Mouse (Mus musculus) MEL-GATA-1-ER (cell line): ENCODE results near the gene Dstyk.
"Not testable (repeated sequence)": the region's sequence is repeated elsewhere in the genome, so short reads cannot be mapped to it uniquely, and the experiment has no call there.

Experiments used
- DNase-seq: peaks from one replicate; pipeline ENCODE4 v3.0.0-alpha.2; 2012; ENCODE audit warnings: low read depth; ENCODE audit errors: extremely low read depth

The Dstyk gene

GRCm38 (mm10) chr1:132436320-132436958 is 19.1 kb downstream of the Dstyk start:
- no peak for DNase-seq

GRCm38 (mm10) chr1:132436960-132437359 is 19.6 kb downstream of the Dstyk start:
- no peak for DNase-seq

- DNase-seq, result no peak
These were observed 20.0 kb downstream of the Dstyk start for GRCm38 (mm10) chr1:132437389-132437788.

GRCm38 (mm10) chr1:132440896-132441435 is 23.6 kb downstream of the Dstyk start:
- DNase-seq, result no peak

- no peak for DNase-seq
These were observed 32.4 kb downstream of the Dstyk start for GRCm38 (mm10) chr1:132449742-132450141.

GRCm38 (mm10) chr1:132464651-132465050 is 47.3 kb downstream of the Dstyk start:
- no peak for DNase-seq

- DNase-seq, result no peak
These were observed 51.6 kb downstream of the Dstyk start for GRCm38 (mm10) chr1:132468926-132469325.

- no peak for DNase-seq
These were observed 52.2 kb downstream of the Dstyk start for GRCm38 (mm10) chr1:132469519-132469918.

GRCm38 (mm10) chr1:132470031-132470430 is 52.7 kb downstream of the Dstyk start:
- DNase-seq, result not testable (repeated sequence)

- no peak for DNase-seq
These were observed 53.7 kb downstream of the Dstyk start for GRCm38 (mm10) chr1:132471032-132471431.

GRCm38 (mm10) chr1:132471499-132471898 is 54.1 kb downstream of the Dstyk start:
- no peak for DNase-seq

GRCm38 (mm10) chr1:132472537-132472936 is 55.2 kb downstream of the Dstyk start:
- DNase-seq, result no peak

- DNase-seq, result no peak
These were observed 57.1 kb downstream of the Dstyk start for GRCm38 (mm10) chr1:132474496-132474895.

GRCm38 (mm10) chr1:132476575-132476927 is 59.2 kb downstream of the Dstyk start:
- peak; percentile 65 for DNase-seq

- DNase-seq, result peak; percentile 85
These were observed 59.8 kb downstream of the Dstyk start, which contains the start of gene Rbbp5 for GRCm38 (mm10) chr1:132476928-132477691. Gene Rbbp5, plus strand, starts transcription at chr1:132477365.

GRCm38 (mm10) chr1:132479438-132479837 is 62.1 kb downstream of the Dstyk start:
- no peak for DNase-seq

GRCm38 (mm10) chr1:132481619-132482018 is 64.3 kb downstream of the Dstyk start:
- DNase-seq, result no peak

GRCm38 (mm10) chr1:132483234-132483633 is 65.9 kb downstream of the Dstyk start:
- DNase-seq, result no peak

GRCm38 (mm10) chr1:132483759-132484158 is 66.4 kb downstream of the Dstyk start:
- no peak for DNase-seq

GRCm38 (mm10) chr1:132500535-132500934 is 83.2 kb downstream of the Dstyk start:
- no peak for DNase-seq

GRCm38 (mm10) chr1:132505155-132505554 is 87.8 kb downstream of the Dstyk start:
- no peak for DNase-seq

- no peak for DNase-seq
These were observed 88.7 kb downstream of the Dstyk start, which contains the start of gene Tmem81 for GRCm38 (mm10) chr1:132506058-132506457. Gene Tmem81, plus strand, starts transcription at chr1:132506230.
